Mouse (Mus musculus) left cerebral cortex, adult 2 months (tissue): ENCODE results near the gene F5. TPM values are rescaled to one million over a fixed set of nuclear protein-coding genes. Genes with fewer than 3 reads are reported as not detected.

Source experiments
- DNase-seq, 2 experiments: peaks; one replicate each; pipeline ENCODE4 v3.0.0; 2021 to 2022; ENCODE audit warnings: low spot score in 2 of 2, mixed read lengths in 1 of 2; ENCODE audit errors: extremely low spot score in 1 of 2
- H3K27ac ChIP-seq: fragments of 200-600 bp; 2 replicates; pipeline ENCODE4 v1.8.1; 2022
- H3K4me3 ChIP-seq: fragments of 200-600 bp; 2 replicates; pipeline ENCODE4 v1.8.1; 2022
- CTCF ChIP-seq: fragments of 200-600 bp; IDR thresholded peaks from 2 replicates; pipeline ENCODE4 v1.8.1; 2022; ENCODE audit warnings: antibody characterized with exemption, mild to moderate bottlenecking, moderate library complexity
- intact Hi-C: fragments of 180-260 bp; cut with DNase I; formaldehyde crosslinking; loops from one replicate; pipeline ENCODE4 v1.15.1; 2025
- total RNA-seq, 2 experiments: library from RNA; stranded (reverse); gene quantifications; 2 replicates each; pipeline ENCODE4 v1.2.3; 2021

The F5 gene
- total RNA-seq, 2 experiments from 2014 or later, result 0.75 to 1.1 TPM

DNA sequence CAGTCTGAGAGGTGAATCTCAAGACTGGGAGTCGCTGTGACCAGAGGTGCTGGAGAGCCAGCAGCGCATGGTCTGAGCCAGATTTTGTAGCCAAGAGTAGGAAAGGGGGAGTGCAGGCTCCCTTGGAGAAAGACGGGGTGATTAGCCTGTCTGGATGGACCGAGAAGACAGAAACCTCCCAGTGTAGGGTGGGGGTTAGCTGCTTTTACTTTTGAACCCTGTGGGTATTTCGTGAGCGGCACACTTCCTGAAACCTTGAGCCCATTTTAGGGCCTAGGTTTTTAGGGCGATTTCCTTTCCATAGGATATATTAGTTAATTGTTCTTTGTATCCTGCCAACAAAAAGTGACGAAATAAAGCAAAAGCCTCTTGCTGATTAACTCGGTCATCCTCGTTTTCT, 96.3 kb downstream of the F5 start:
- intact Hi-C loops, result loop anchor here (5.0 kb wide), 1 partner anchor 1701 kb away; the partner anchor contains the start of gene Mettl13
- peak overlapping the region; percentile 87 for H3K4me3 ChIP-seq
- TF ChIP-seq CTCF, result no peak
- peak overlapping the region; percentile 76 for H3K27ac ChIP-seq
- no peak for DNase-seq

GRCm38 (mm10) chr1:164248465-164249331, 97.1 kb downstream of the F5 start, which contains the start of gene Slc19a2:
Gene Slc19a2 (plus strand): TSS chr1:164249046.
- intact Hi-C loops, result loop anchor here (1.0 to 5.0 kb wide), 2 partner anchors 27 to 1701 kb away; partner anchors contain the start of genes Ccdc181 and Mettl13
- Histone ChIP-seq H3K27ac (peak within 1 kb of the TSS; percentile 86), H3K4me3 (peak within 1 kb of the TSS; percentile 87)
- TF ChIP-seq CTCF, result no peak
- DNase-seq, result peak; percentile 96 to 97

DNA sequence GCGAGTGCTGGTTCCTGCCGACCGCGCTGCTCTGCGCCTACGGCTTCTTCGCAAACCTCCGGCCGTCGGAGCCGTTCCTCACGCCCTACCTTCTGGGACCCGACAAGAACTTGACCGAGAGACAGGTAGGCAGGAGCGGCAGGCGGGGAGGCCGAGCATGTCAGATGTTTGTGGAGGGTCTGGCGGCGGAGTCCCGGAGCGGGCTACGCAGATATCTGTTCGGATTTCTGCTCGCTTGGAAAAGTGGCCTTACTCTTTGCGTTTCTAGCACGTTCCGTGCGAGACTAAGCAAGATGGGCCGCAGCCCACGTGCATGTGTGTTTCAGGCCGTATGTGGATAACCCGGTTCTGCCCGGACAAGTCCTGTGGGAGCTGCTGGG, 97.7 kb downstream of the F5 start:
- Histone ChIP-seq H3K27ac (peak overlapping the region; percentile 86), H3K4me3 (peak overlapping the region; percentile 87)
- intact Hi-C loops, result loop anchor here (1.0 to 5.0 kb wide), 2 partner anchors 26 to 1702 kb away; partner anchors contain the start of genes Ccdc181 and Mettl13
- no peak for DNase-seq
- TF ChIP-seq CTCF, result no peak

DNA sequence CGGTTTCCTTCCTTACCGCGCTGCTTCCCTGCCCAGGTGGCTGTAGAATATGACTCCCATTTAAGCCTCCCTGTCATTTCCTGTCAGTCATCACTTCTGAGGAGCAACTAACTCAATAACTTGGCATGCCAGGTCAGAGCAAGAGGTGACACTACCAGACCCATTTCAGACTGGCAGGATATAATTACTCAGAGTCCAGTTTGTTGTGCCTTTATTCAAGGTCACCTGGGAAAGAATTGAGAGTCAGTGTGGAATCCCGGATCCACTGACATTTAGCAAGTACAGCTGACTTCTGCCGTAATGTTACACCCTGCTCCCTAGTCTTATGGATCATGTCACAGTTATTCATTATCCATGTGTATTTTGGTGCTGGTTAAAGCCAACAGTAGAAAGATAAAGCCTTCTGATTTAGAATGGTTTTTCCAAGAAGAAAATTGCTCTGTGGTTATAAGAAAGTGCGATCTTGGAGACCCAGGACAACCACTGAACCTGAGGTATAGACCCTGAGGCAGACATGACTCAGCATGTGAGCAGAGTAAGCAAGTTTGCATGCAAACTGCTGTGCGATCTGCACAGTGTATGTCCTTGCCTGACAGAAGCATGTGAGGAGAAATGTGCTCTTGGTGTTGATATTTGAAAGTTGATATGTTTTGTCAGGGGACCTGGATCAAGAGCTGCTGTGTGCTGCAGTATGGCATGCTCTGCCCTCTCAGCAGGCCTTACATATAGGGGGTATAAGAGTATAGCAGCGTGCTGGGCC, 98.9 kb downstream of the F5 start:
- DNase-seq, result no peak
- TF ChIP-seq CTCF, result no peak
- peak overlapping the region; percentile 87 for H3K4me3 ChIP-seq
- H3K27ac ChIP-seq, result peak overlapping the region; percentile 45
- intact Hi-C loops, result no loop called here

GRCm38 (mm10) chr1:164251438-164251837, 99.8 kb downstream of the F5 start:
- peak overlapping the region; percentile 87; the same call in 1 of the 2 replicates for H3K4me3 ChIP-seq
- TF ChIP-seq CTCF, result no peak
- no peak for DNase-seq
- H3K27ac ChIP-seq, result no peak overlapping the region
- intact Hi-C loops, result no loop called here

- Histone ChIP-seq H3K27ac (no peak overlapping the region), H3K4me3 (no peak overlapping the region)
- DNase-seq, result no peak
- TF ChIP-seq CTCF, result no peak
- intact Hi-C loops, result no loop called here
These were observed 100.9 kb downstream of the F5 start for GRCm38 (mm10) chr1:164252551-164252950.

DNA sequence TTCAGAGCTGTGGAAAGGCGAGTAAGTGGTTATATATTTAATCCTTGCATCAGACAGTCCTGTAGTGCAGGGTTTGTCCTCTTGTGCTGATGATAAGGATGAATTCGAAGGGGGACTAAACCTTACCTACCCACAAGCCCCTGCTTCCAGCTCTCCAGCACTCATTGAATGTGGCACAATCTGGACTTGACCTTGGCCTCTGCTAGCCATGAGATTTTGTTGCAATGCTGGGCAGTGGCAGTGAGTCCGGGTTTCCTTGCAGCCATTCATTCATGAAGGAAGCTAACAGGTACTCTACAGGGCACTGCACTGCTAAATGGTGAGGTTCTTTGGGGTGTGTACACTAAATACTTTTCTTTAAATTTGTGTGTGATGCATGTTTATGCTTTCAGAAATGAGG, 103.2 kb downstream of the F5 start:
- intact Hi-C loops, result no loop called here
- no peak for DNase-seq
- Histone ChIP-seq H3K27ac (no peak overlapping the region), H3K4me3 (no peak overlapping the region)
- no peak for TF ChIP-seq CTCF

DNA sequence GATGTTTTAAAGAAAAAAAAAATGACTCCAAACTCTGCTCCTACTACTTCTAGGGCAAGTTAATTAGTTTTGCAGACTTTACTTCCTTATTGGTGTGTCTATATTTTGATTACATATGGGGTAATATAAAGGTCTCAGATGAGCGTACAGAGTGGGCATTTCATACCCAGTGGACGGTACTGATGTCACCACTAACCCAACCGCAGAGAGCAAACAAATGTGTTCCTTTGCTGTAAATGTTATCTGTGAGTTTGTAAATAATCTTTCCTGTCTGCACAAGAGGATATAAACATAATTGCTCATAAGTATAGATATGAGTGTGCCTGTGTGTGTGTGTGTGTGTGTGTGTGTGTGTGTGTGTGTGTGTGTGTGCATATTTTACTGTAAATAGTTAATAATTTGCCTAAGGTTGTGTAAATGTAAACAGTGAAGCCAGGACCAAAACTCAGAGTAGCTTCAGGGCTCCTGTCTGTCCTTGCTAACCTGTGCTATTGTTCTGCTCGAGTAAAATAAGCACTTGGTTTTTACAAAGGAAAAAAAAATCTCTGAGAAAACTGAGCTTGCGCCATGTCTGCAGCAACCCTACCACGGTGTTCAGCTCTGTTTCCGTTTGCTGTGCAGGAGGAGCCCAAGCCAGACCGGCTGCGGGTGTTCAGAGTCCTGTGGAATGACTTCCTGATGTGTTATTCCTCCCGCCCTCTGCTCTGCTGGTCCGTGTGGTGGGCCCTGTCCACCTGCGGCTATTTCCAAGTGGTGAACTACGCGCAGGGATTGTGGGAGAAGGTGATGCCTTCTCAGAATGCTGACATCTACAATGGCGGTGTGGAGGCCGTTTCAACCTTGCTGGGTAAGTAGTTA, 108.8 kb downstream of the F5 start:
- Histone ChIP-seq H3K4me3 (no peak overlapping the region), H3K27ac (no peak overlapping the region)
- intact Hi-C loops, result no loop called here
- DNase-seq, result no peak
- no peak for TF ChIP-seq CTCF

DNA sequence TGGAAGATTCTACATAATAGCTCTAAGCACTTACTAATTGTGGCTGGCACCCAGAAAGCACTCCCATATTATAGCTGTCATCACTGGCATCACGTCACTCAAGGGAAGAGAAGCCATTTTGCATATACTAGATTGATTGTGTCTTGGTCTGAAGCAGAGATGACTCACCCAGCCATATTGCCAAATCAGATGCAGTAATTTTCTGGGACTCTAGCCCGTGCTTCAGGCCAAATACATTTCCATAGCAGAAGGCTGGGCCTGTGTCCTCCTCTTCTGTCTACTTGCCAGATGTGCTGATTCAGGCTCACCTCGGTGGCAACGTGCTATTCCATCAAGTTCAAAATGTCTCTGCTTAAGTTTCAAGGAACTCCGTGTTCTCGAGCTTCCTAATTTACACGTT, 109.9 kb downstream of the F5 start:
- Histone ChIP-seq H3K27ac (no peak overlapping the region), H3K4me3 (no peak overlapping the region)
- DNase-seq, result no peak
- TF ChIP-seq CTCF, result no peak
- intact Hi-C loops, result no loop called here

Other genes starting within 250 kb of the F5 start
- 10 to 100 TPM; 18.9 to 26.0 TPM for gene Scyl3, start 222.7 kb upstream of the F5 start, total RNA-seq
- gene BC055324, start 157.0 kb upstream of the F5 start, total RNA-seq, result 1 to 10 TPM in 1 of 2 experiments, under 1 TPM in 1; 0.72 to 2.3 TPM
- gene Mettl18, start 156.9 kb upstream of the F5 start, total RNA-seq, result 1 to 10 TPM; 4.4 to 5.5 TPM
- under 1 TPM; 0.11 to 0.12 TPM for gene Sele, start 103.6 kb upstream of the F5 start, total RNA-seq
- not detected for gene Sell, start 89.9 kb upstream of the F5 start, total RNA-seq
- not detected for gene Selp, start 36.6 kb upstream of the F5 start, total RNA-seq
- 10 to 100 TPM; 14.4 to 16.2 TPM for gene Slc19a2, start 97.2 kb downstream of the F5 start, total RNA-seq
- 10 to 100 TPM; 21.7 to 23.9 TPM for gene Ccdc181, start 123.7 kb downstream of the F5 start, total RNA-seq
- 10 to 100 TPM; 22.7 to 24.9 TPM for gene Nme7, start 152.3 kb downstream of the F5 start, total RNA-seq
- gene Blzf1, start 155.7 kb downstream of the F5 start, total RNA-seq, result 10 to 100 TPM; 22.0 to 24.1 TPM